25 mouse cellular contexts compared by ENCODE assay signal in genomic region chr8:4417141-4417540, GRCm38 (mm10).
"Had no signal": no experiment of that assay in that cellular context is flagged by ENCODE, and none has a peak within 500 bp of the region (broad histone marks: within the 10 kb centered on the region; RNA-seq: fewer than 3 reads in every experiment).

No protein-coding gene starts in this region.

- H3K4me1 ChIP-seq: hindbrain, embryonic 13.5 days; hindbrain, embryonic 15.5 days; kidney, embryonic 15.5 days; limb, embryonic 12.5 days; limb, embryonic 15.5 days; liver, embryonic 13.5 days; liver, embryonic 15.5 days had no signal

- DNase-seq: gastrocnemius, postnatal 14 days; gastrocnemius, postnatal 36 days; heart, postnatal 14 days; heart, postnatal 36 days; kidney, adult 11 months; kidney, adult 2 months; kidney, adult 9 months; kidney, postnatal 14 days; kidney, postnatal 36 days; layer of hippocampus, adult 9-11 months; layer of hippocampus, postnatal 36 days; left cerebral cortex, postnatal 4 days; liver, embryonic 13.5 days had no signal

- H3K9ac ChIP-seq: heart, embryonic 13.5 days; heart, embryonic 15.5 days; hindbrain, embryonic 13.5 days; hindbrain, embryonic 15.5 days; kidney, embryonic 15.5 days; limb, embryonic 12.5 days; limb, embryonic 15.5 days; liver, embryonic 13.5 days; liver, embryonic 15.5 days had no signal

- H3K27ac ChIP-seq: heart, embryonic 13.5 days; heart, embryonic 15.5 days; hindbrain, embryonic 13.5 days; hindbrain, embryonic 15.5 days; hindbrain, postnatal 0 days; kidney, embryonic 15.5 days; kidney, postnatal 0 days; limb, embryonic 12.5 days; limb, embryonic 15.5 days; liver, embryonic 13.5 days; liver, embryonic 15.5 days had no signal

- H3K36me3 ChIP-seq: heart, embryonic 13.5 days; heart, embryonic 15.5 days; hindbrain, embryonic 13.5 days; hindbrain, embryonic 15.5 days; kidney, embryonic 15.5 days; limb, embryonic 12.5 days; limb, embryonic 15.5 days; liver, embryonic 13.5 days; liver, embryonic 15.5 days had no signal

- ATAC-seq: hindbrain, postnatal 0 days; intestine, embryonic 16.5 days had no signal

- H3K27me3 ChIP-seq: heart, embryonic 13.5 days; heart, embryonic 15.5 days; hindbrain, embryonic 13.5 days; hindbrain, embryonic 15.5 days; kidney, embryonic 15.5 days; limb, embryonic 12.5 days; limb, embryonic 15.5 days; liver, embryonic 13.5 days; liver, embryonic 15.5 days had no signal

- H3K9me3 ChIP-seq: heart, embryonic 13.5 days; heart, embryonic 15.5 days; hindbrain, embryonic 13.5 days; hindbrain, embryonic 15.5 days; kidney, embryonic 15.5 days; limb, embryonic 12.5 days; limb, embryonic 15.5 days; liver, embryonic 13.5 days; liver, embryonic 15.5 days had no signal

- H3K4me2 ChIP-seq: heart, embryonic 11.5 days; heart, embryonic 13.5 days; heart, embryonic 15.5 days; hindbrain, embryonic 13.5 days; hindbrain, embryonic 15.5 days; kidney, embryonic 15.5 days; limb, embryonic 12.5 days; limb, embryonic 15.5 days; liver, embryonic 13.5 days; liver, embryonic 15.5 days had no signal

- H3K4me3 ChIP-seq: heart, embryonic 13.5 days; heart, embryonic 15.5 days; hindbrain, embryonic 13.5 days; hindbrain, embryonic 15.5 days; kidney, embryonic 15.5 days; limb, embryonic 12.5 days; limb, embryonic 15.5 days; liver, embryonic 13.5 days; liver, embryonic 15.5 days had no signal
